Mouse (Mus musculus): Measurements from ENCODE around the gene Zswim7. TPM values are rescaled to one million over a fixed set of nuclear protein-coding genes. Genes with fewer than 3 reads are reported as not detected.

The Zswim7 gene
- total RNA-seq, 2 experiments from 2014 or later: 11.9 to 14.6 TPM

DNA sequence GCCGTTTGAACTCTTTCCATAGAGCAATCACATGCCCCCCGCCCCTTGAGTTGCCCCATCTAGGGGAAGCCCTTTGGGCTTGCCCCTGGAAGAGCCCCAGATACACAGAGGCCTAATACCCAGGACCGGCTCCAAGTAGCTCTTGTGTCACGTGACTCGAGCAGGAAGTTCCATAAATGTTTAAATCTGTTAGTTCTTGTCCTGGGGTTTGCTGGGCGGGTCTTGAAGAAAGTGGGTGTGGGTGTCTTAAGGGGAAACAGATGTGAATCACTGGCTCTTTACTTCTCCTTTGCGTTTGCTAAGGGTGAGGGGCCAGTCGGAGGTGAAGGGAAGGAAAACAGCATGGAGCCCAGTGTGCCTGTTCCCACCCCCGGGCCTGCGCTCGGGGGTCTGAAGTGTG is 30.1 kb downstream of the Zswim7 start:
- DNase-seq: no peak

DNA sequence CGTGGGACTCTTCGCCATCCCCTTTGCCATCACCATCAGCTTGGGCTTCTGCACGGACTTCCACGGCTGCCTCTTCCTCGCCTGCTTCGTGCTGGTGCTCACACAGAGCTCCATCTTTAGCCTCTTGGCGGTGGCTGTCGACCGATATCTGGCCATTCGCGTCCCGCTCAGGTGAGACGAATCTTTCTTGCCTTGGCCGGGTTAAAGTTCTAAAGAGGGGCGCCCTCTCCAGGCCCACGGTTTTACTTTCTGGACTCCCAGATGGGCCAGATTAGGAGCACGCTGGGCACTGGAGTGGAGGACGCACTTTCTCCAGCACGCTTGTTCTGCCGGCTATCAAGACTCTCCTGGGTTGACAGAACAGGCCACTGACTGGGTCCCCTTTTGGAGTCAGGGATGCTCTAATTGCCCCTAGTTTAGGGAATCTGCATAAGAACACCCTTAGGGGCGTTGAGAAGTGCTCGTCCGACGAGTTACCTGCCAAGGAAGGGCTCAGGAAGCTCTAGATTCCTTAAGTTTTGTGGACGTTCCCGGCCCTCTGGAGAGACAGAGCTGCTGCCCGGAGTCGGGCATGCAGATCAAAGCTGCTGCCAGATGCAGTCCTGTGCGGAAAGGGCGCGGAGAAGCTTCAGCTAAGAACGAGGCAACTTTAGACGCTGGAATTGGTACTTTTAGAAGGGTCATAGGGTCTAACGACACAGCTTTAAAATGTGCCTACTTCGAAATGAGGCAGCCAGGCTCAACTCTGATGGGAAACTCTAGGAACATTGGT is 31.7 kb downstream of the Zswim7 start:
- no peak for DNase-seq

- peak; percentile 30 to 34 for DNase-seq
Measured at GRCm38 (mm10) chr11:62248401-62249244, 32.6 kb downstream of the Zswim7 start, which contains the start of gene Adora2b. Adora2b (plus strand) TSS chr11:62248984.

- DNase-seq: no peak
Measured at GRCm38 (mm10) chr11:62247759-62248400, 33.3 kb downstream of the Zswim7 start.

GRCm38 (mm10) chr11:62244471-62244870 is 36.7 kb downstream of the Zswim7 start:
- no peak for DNase-seq

DNA sequence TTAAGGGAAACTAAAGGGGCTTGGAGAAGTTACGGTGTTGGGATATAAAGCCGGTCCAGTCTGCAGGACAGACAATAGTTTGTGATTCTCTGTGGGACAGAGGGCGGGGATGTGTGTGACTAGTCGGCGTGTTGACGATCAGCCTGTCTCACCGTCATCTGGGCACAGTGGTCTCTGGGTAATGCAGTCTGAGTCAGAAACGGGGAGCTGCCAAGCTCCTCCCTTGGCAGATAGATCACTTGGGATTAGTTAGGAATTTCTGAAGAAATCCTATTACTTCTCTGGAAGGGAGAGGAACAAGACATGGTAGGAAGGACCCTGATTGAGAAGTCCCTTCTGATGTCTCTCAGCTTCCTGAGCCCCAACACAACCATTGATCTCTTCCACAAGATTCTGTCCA is 37.3 kb downstream of the Zswim7 start:
- DNase-seq: no peak

GRCm38 (mm10) chr11:62240631-62241261 is 40.4 kb downstream of the Zswim7 start:
- no peak for DNase-seq

GRCm38 (mm10) chr11:62224797-62225196 is 56.4 kb downstream of the Zswim7 start:
- DNase-seq: no peak

DNA sequence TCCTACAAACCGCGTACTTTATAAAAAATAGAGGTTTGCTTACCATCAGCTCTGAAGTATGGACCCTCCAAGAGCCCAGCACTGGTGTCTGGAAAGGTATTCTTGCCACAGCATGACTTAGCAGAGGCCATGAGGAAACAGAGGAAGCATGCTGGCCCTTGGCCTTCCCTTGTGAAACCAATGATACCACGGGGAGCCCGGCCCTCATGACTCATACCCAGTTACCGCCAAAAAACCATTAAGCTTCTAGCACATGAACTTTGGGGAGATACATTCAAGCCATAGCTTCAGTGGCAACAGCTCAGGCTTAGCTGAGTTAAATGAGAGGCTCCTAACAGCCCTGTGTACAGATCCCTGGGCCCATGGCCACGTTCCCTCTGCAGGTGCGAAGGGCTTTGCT is 57.2 kb downstream of the Zswim7 start:
- DNase-seq: no peak

DNA sequence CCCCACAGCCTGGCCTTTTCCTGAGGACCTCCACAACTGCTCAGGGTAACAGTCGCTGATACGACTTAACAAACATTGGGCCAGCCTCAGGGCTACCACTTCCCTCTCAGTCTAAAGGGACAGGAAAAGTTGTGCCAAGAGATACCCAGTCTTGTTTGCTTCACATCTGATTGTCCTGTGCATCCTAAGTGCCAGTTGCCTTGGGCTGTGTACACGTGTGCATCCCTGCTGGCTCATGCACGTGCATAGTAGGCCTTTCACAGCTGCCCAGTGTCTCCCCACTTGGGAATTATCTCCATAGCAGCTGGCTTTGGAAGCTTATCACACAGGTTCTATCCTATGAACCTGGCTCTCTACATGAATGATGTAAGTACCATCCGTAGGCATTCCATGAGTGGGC is 57.8 kb downstream of the Zswim7 start:
- DNase-seq: no peak

DNA sequence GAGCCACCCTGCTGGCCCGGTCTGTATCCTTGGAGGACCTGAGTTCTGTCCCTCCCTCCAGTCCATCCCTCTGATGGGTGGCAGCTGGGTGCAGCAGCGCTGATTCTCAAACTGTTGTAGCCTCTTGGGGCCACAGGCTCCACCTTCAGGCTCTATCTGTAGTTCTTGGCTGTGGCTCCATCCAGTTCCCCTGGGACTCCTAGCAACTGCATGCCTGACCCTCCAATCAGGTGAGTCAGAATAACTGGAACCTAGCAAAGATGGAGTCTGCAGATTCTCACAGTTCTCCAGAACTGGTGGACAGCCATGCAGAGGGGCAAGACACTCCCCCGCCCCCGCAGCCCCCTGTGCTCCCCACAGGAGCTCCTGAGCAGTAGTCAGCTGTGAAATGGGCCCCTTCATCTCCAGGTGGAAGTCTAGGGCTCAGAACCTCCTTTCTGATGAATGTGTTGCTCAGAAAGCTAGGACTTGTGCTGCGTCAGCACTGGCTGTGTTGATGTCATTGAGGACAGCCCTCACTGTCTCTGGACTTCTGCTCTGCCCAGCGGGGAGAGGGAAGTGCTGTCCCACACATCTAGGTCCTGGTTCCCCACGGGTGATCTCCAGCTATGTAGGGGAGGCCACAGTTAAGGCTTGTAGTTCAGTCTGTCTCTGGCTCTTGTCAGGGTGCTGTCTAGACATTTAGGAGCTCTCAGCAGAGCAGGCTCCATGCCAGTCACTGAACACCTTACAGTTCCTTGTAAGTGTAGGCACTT is 60.2 kb downstream of the Zswim7 start:
- no peak for DNase-seq

- no peak for DNase-seq
Measured at GRCm38 (mm10) chr11:62217751-62218150, 63.4 kb downstream of the Zswim7 start.

Other genes starting within 250 kb of the Zswim7 start
- 1 to 10 TPM; 6.9 to 7.3 TPM for gene Adora2b, start 32.4 kb downstream of the Zswim7 start, total RNA-seq (2021)
- 10 to 100 TPM; 86.1 to 88.1 TPM for gene Ttc19, start 98 bp upstream of the Zswim7 start, total RNA-seq (2021)
- 1 to 10 TPM; 6.4 to 8.4 TPM for gene Pigl, start 177.1 kb upstream of the Zswim7 start, total RNA-seq (2021)
- 100 to 1,000 TPM; 276 to 321 TPM for gene Ncor1, start 177.2 kb upstream of the Zswim7 start, total RNA-seq (2021)